Mouse (Mus musculus) hindbrain, embryonic 14.5 days (tissue): ENCODE data around the gene Tinf2. TPM values are rescaled to one million over a fixed set of nuclear protein-coding genes. Genes with fewer than 3 reads are reported as not detected.

Experiments
- ATAC-seq: fragments of 200-750 bp; cut with Nextera tagmentation; 2 replicates; pipeline ENCODE4 v1.8.0; 2017; ENCODE audit warnings: moderate number of reproducible peaks, mild to moderate bottlenecking, moderate TSS enrichment, moderate library complexity; ENCODE audit not compliant: low FRiP score
- DNase-seq: peaks from one replicate; pipeline ENCODE4 v3.0.0-alpha.2; 2015; ENCODE audit warnings: low spot score
- H3K27ac ChIP-seq: fragments of 300-500 bp; sonication (generic); 2 replicates; pipeline ENCODE4 v1.5.1; 2014; ENCODE audit warnings: mild to moderate bottlenecking, moderate library complexity
- H3K27me3 ChIP-seq: fragments of 300-500 bp; sonication (generic); 2 replicates; pipeline ENCODE4 v1.6.1; 2014; ENCODE audit warnings: mild to moderate bottlenecking, low read length, mixed read lengths; ENCODE audit not compliant: control insufficient read depth, insufficient read depth
- H3K36me3 ChIP-seq: fragments of 300-500 bp; sonication (generic); replicated peaks from 2 replicates; pipeline ENCODE4 v1.6.1; 2014; ENCODE audit not compliant: control insufficient read depth, insufficient read depth
- H3K4me1 ChIP-seq: fragments of 300-500 bp; sonication (generic); replicated peaks from 2 replicates; pipeline ENCODE4 v1.6.1; 2014; ENCODE audit warnings: antibody characterized with exemption, low read length, mixed read lengths; ENCODE audit not compliant: control insufficient read depth, insufficient read depth
- H3K4me2 ChIP-seq: fragments of 300-500 bp; sonication (generic); replicated peaks from 2 replicates; pipeline ENCODE4 v1.6.1; 2014; ENCODE audit warnings: mild to moderate bottlenecking, moderate library complexity
- H3K4me3 ChIP-seq: fragments of 300-500 bp; sonication (generic); replicated peaks from 2 replicates; pipeline ENCODE4 v1.5.1; 2014; ENCODE audit warnings: mild to moderate bottlenecking, low read length
- H3K9ac ChIP-seq: fragments of 300-500 bp; sonication (generic); 2 replicates; pipeline ENCODE4 v1.6.1; 2014
- H3K9me3 ChIP-seq: fragments of 300-500 bp; sonication (generic); 2 replicates; pipeline ENCODE4 v1.6.1; 2016; ENCODE audit warnings: low read length; ENCODE audit not compliant: control insufficient read depth
- WGBS: fragments of 180-500 bp; shearing (Covaris S2); extraction: QIAGEN DNeasy Blood & Tissue Kit; methylation state at CpG from one replicate; pipeline ENCODE4 v1.1.7; 2014; 5-methylcytosine and 5-hydroxymethylcytosine counted together
- polyA plus RNA-seq: library from polyadenylated mRNA; unstranded; fragments of >200 nt; fragmentation: Nextera tagmentation; extraction: Ambion mirVana; gene quantifications from 2 replicates; pipeline ENCODE4 v1.2.1, GENCODE M21; 2014

Tinf2 gene
- polyA plus RNA-seq, 1 experiment from 2014 or later = 24.3 TPM

DNA sequence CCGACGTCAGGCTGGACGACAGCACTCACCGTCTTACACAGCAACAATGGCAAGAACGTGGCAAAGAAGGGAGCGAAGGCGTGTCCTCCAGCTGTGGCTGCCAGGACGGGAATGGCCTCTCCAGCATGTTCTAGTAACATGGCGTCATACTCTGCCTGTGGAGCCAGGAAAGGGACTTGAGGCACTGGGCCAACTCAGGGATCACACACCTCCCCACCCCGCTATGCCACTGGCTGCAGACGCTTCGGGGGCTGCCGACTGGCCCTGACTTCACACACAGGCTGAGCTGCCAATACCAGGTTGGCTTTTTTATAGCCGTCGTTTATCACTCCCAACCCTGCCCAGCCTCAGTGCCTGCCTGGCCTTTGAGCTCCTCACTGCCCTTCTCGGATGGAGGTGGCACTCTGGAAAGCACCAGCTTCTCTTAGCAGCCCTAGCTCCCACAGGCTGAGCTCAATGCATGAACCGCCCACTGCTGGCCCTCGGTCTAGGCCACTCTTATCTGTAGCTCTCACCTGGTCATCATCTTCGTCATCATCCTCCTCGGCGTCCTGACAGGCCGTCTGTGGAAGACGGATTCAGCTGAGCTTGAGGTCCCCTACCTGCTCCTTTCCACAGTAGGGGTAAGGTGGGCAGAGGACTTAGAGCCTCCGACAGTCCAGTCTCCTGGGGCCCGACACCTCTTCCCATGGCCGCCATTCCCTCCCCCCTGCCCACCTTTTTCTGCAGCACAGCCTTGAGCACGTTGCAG lies 53.4 kb downstream of the Tinf2 start:
- no peak overlapping the region for H3K27ac ChIP-seq
- no peak overlapping the region for H3K4me2 ChIP-seq
- H3K4me3 ChIP-seq = no peak overlapping the region
- H3K9me3 ChIP-seq = no peaks in the 10 kb centered on the region
- H3K36me3 ChIP-seq = peaks cover 94% of the 10 kb centered on the region
- no peaks in the 10 kb centered on the region for H3K4me1 ChIP-seq
- H3K27me3 ChIP-seq = no peaks in the 10 kb centered on the region
- WGBS = 94% methylated on average over 27 of the region's 27 CpGs
- no peak overlapping the region for H3K9ac ChIP-seq
- ATAC-seq = no peak
- DNase-seq = no peak

Other genes with a start within 250 kb of the Tinf2 start
- 12.4 and 14.1 TPM in 2 replicates for gene Dhrs4, start 203.1 kb downstream of the Tinf2 start, polyA plus RNA-seq
- gene Carmil3, start 191.2 kb downstream of the Tinf2 start, polyA plus RNA-seq = 30.0 and 31.1 TPM in 2 replicates
- 3.2 and 4.2 TPM in 2 replicates for gene Cpne6, start 171.4 kb downstream of the Tinf2 start, polyA plus RNA-seq
- 0.10 and 0.17 TPM in 2 replicates for gene Nrl, start 156.8 kb downstream of the Tinf2 start, polyA plus RNA-seq
- 17.5 and 19.2 TPM in 2 replicates for gene Pck2, start 141.6 kb downstream of the Tinf2 start, polyA plus RNA-seq
- 107 and 112 TPM in 2 replicates for gene Dcaf11, start 121.8 kb downstream of the Tinf2 start, polyA plus RNA-seq
- 1.4 TPM in 1 of 2 replicates, not detected in the other for gene A730061H03Rik, start 121.4 kb downstream of the Tinf2 start, polyA plus RNA-seq
- 0.27 TPM in 1 of 2 replicates, not detected in the other for gene Fitm1, start 106.2 kb downstream of the Tinf2 start, polyA plus RNA-seq
- gene Psme1, start 103.7 kb downstream of the Tinf2 start, polyA plus RNA-seq = 192 and 207 TPM in 2 replicates
- gene Emc9, start 96.5 kb downstream of the Tinf2 start, polyA plus RNA-seq = 37.2 and 39.2 TPM in 2 replicates
- gene Psme2, start 90.7 kb downstream of the Tinf2 start, polyA plus RNA-seq = 152 and 179 TPM in 2 replicates
- gene Rnf31, start 90.1 kb downstream of the Tinf2 start, polyA plus RNA-seq = 12.5 and 20.4 TPM in 2 replicates
- gene Irf9, start 78.2 kb downstream of the Tinf2 start, polyA plus RNA-seq = 7.4 and 8.0 TPM in 2 replicates
- 8.6 and 9.0 TPM in 2 replicates for gene Rec8, start 63.8 kb downstream of the Tinf2 start, polyA plus RNA-seq
- gene Ipo4, start 45.9 kb downstream of the Tinf2 start, polyA plus RNA-seq = 110 and 114 TPM in 2 replicates
- 1.5 and 2.8 TPM in 2 replicates for gene Gm49378, start 43.9 kb downstream of the Tinf2 start, polyA plus RNA-seq
- 58.9 and 68.0 TPM in 2 replicates for gene Tm9sf1, start 38.0 kb downstream of the Tinf2 start, polyA plus RNA-seq
- 0.31 and 0.33 TPM in 2 replicates for gene Tssk4, start 31.6 kb downstream of the Tinf2 start, polyA plus RNA-seq
- 70.4 and 71.0 TPM in 2 replicates for gene Mdp1, start 21.3 kb downstream of the Tinf2 start, polyA plus RNA-seq
- gene Gmpr2, start 9.9 kb downstream of the Tinf2 start, polyA plus RNA-seq = 35.8 and 40.8 TPM in 2 replicates
- 544 and 612 TPM in 2 replicates for gene Nedd8, start 9.7 kb downstream of the Tinf2 start, polyA plus RNA-seq
- gene Tgm1, start 32.1 kb upstream of the Tinf2 start, polyA plus RNA-seq = 0.14 and 0.25 TPM in 2 replicates
- gene Rabggta, start 40.4 kb upstream of the Tinf2 start, polyA plus RNA-seq = 46.2 and 48.8 TPM in 2 replicates
- 70.8 and 72.3 TPM in 2 replicates for gene Dhrs1, start 63.9 kb upstream of the Tinf2 start, polyA plus RNA-seq
- 31.4 and 33.0 TPM in 2 replicates for gene Nop9, start 63.9 kb upstream of the Tinf2 start, polyA plus RNA-seq
- gene Cideb, start 76.6 kb upstream of the Tinf2 start, polyA plus RNA-seq = not detected in 2 replicates
- gene Ltb4r2, start 79.6 kb upstream of the Tinf2 start, polyA plus RNA-seq = 0.36 and 0.70 TPM in 2 replicates
- 0.20 TPM in 1 of 2 replicates, not detected in the other for gene Ltb4r1, start 84.1 kb upstream of the Tinf2 start, polyA plus RNA-seq
- gene Adcy4, start 102.3 kb upstream of the Tinf2 start, polyA plus RNA-seq = 5.0 and 5.8 TPM in 2 replicates
- 1.8 and 2.9 TPM in 2 replicates for gene Ripk3, start 107.0 kb upstream of the Tinf2 start, polyA plus RNA-seq
- 9.4 and 10.1 TPM in 2 replicates for gene Nfatc4, start 141.3 kb upstream of the Tinf2 start, polyA plus RNA-seq
- 10.8 and 11.7 TPM in 2 replicates for gene Nynrin, start 172.2 kb upstream of the Tinf2 start, polyA plus RNA-seq
- 0.51 and 0.56 TPM in 2 replicates for gene Cbln3, start 202.6 kb upstream of the Tinf2 start, polyA plus RNA-seq
- 6.6 and 7.0 TPM in 2 replicates for gene Khnyn, start 203.1 kb upstream of the Tinf2 start, polyA plus RNA-seq
- gene Sdr39u1, start 218.5 kb upstream of the Tinf2 start, polyA plus RNA-seq = 131 and 138 TPM in 2 replicates